Mouse (Mus musculus) cerebellum, postnatal 36 days (tissue): ENCODE results near the gene Actr10.

Source experiments
- DNase-seq, 2 experiments: peaks; one replicate each; pipeline ENCODE4 v3.0.0; 2021 to 2022; ENCODE audit warnings: mixed read lengths in 2 of 2

Actr10 gene

GRCm38 (mm10) chr12:70968141-70968790 is 30.6 kb downstream of the Actr10 start:
- peak; percentile 80 for DNase-seq

- DNase-seq = peak; percentile 76 to 90
Observed at GRCm38 (mm10) chr12:70968791-70969307, 31.2 kb downstream of the Actr10 start.

GRCm38 (mm10) chr12:70969485-70970184 is 32.0 kb downstream of the Actr10 start:
- peak; percentile 53 to 69 for DNase-seq

- no peak for DNase-seq
Observed at GRCm38 (mm10) chr12:70973831-70974230, 36.2 kb downstream of the Actr10 start.

GRCm38 (mm10) chr12:70974441-70975266 is 37.0 kb downstream of the Actr10 start, which contains the start of gene Psma3:
TSS of gene Psma3 (plus strand) at chr12:70974621.
- DNase-seq = peak; percentile 89 to 91

GRCm38 (mm10) chr12:70975406-70975805 is 37.7 kb downstream of the Actr10 start:
- DNase-seq = no peak

- no peak for DNase-seq
Observed at GRCm38 (mm10) chr12:70975891-70976290, 38.2 kb downstream of the Actr10 start.

DNA sequence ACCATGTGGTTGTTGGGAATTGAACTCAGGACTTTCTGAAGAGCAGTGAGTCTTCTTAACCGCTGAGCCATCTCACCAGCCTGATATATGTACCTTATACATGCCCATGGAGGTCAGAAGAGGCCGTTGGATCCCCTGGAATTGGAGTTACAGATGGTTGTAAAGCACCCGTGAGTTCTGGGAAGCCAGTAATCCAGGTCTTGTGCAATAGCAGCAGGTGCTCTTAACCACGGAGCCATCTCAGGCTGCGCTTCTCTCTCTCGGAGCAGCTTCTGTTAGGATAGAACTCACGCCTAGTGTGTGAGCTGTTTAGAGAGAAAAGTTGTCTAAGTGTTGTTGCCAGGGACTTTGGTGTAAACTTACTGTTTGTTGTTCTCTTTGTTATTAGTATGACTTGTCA is 40.7 kb downstream of the Actr10 start:
- DNase-seq = no peak

DNA sequence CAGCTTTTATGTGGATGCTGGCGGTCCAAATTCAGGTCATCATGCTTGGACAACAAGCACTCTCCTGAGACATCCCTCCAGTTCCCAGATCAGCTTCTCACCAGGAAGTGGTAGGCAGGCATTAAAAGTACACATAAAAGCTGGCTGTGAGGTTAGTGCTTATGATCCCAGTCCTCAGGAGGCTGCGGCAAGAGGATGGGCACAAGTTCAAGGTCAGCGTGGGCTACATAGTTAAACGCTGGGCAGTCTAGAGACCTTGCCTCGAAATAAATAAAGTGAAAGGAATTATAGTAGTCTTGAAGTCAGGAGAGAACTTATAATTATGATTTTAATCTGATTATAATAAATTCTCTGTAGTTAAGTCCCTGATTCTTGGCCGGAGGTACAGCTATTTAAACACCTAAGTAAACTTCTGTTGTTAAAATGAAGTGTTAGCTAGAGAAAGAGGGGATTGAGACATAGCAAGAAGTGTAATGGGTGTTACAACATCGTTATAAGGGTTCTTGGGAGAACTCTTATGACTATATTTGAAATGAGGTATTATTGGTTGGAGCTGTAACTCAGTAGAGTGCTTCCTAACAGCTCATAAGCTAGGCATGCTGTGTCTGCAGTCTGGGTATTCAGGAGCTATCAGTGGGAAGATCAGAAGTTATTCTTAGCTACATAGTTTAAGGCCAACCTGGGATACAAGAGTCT is 47.3 kb downstream of the Actr10 start:
- DNase-seq = no peak

- DNase-seq = no peak
Observed at GRCm38 (mm10) chr12:70997225-70997624, 59.6 kb downstream of the Actr10 start.

- no peak for DNase-seq
Observed at GRCm38 (mm10) chr12:70999423-70999903, 61.8 kb downstream of the Actr10 start.

GRCm38 (mm10) chr12:71000344-71000743 is 62.7 kb downstream of the Actr10 start:
- no peak for DNase-seq

GRCm38 (mm10) chr12:71001456-71001855 is 63.8 kb downstream of the Actr10 start:
- DNase-seq = no peak

DNA sequence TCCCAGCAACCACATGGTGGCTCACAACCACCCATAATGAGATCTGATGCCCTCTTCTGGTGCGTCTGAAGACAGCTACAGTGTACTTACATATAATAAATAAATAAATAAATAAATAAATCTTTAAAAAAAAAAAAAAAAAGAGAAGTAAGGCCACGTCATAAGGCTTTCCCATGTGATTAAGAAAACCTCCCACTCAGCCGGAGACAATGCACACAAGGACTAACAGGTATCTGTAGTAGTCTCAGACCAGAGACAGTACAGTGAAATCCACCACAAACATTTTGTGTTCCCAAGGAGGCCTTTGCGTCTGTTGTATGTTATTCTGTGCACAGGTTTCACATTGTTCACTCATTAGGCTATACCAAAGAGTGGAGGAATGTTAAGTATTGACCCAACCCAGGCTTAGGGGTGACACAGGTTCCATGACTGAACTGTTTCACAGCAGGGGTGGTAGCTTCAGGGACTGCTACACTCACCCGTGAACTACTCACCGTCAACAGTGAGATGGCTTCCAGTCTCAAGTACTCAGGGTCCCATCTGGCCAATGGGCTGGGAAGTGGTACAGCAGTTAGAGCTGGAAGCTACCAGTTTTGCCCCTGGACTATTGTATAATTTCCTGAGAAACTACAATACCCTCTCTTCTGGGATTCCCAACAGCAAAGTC is 66.2 kb downstream of the Actr10 start:
- DNase-seq = no peak

GRCm38 (mm10) chr12:71006141-71006540 is 68.5 kb downstream of the Actr10 start:
- DNase-seq = no peak

GRCm38 (mm10) chr12:71006901-71007300 is 69.2 kb downstream of the Actr10 start:
- no peak for DNase-seq

- DNase-seq = no peak
Observed at GRCm38 (mm10) chr12:71009769-71010168, 72.1 kb downstream of the Actr10 start.
